29 mouse cellular contexts compared by ENCODE assay signal in the genomic region with DNA sequence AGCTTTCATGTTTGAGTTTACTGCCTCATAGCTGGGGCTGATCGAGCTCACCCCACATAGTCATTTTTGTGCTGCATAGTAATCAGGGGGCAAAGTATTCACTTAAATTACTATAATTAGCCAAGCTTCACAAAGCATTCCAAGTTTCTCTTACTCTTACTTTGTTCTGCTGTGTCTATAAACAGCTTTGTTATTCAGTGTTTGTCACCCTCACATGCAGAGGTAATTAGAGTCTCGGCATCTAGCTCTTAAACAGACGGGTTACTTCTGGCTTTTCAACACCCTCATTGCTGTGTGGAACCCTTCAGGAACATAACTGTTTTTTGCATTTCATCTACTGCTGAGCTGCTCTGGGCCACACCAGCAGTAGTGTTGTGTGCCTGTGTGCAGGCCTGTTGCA. TPM values are rescaled to one million over a fixed set of nuclear protein-coding genes. Genes with fewer than 3 reads are reported as not detected.
DNase-seq lines count a peak whose midpoint lies in the region; ATAC-seq lines count a peak whose summit lies in the region.
"Had no signal": no experiment of that assay in that cellular context is flagged by ENCODE, and none has a peak within 500 bp of the region (broad histone marks: within the 10 kb centered on the region; RNA-seq: fewer than 3 reads in every experiment).

No protein-coding gene starts in this region.

- H3K9ac ChIP-seq in heart, embryonic 15.5 days: no peak overlapping the region
- H3K9ac ChIP-seq in limb, embryonic 11.5 days (ENCODE audit: low read length): no peak overlapping the region
- H3K9ac ChIP-seq in forebrain, embryonic 16.5 days (replicated peaks; ENCODE audit: low read depth, low read length): no peak overlapping the region
- H3K9ac ChIP-seq: embryonic facial prominence, embryonic 15.5 days; kidney, embryonic 15.5 days; limb, embryonic 13.5 days; lung, embryonic 15.5 days; midbrain, embryonic 15.5 days; neural tube, embryonic 15.5 days had no signal

- ATAC-seq in heart, embryonic 15.5 days (replicated peaks; ENCODE audit: insufficient number of reproducible peaks, insufficient read depth, low FRiP score, low read depth): no peak
- ATAC-seq in limb, embryonic 11.5 days (ENCODE audit: insufficient number of reproducible peaks, low FRiP score, low TSS enrichment, low read depth): no peak
- ATAC-seq in forebrain, embryonic 16.5 days: peak; percentile 36
- ATAC-seq: CD4-positive, CD25-positive, alpha-beta regulatory T cell, adult 4 months; hindbrain, embryonic 16.5 days; midbrain, embryonic 15.5 days had no signal

- H3K27ac ChIP-seq in heart, embryonic 15.5 days: 0 out of 2 replicates have a peak overlapping the region, but pooled peaks have one; percentile 8
- peak overlapping the region; percentile 36; the same call in 1 of the 2 replicates for H3K27ac ChIP-seq in limb, embryonic 11.5 days (replicated peaks; ENCODE audit: low read depth, low read length)
- H3K27ac ChIP-seq in limb, embryonic 10.5 days: no peak overlapping the region
- peak overlapping the region; percentile 31; the same call in 1 of the 2 replicates for H3K27ac ChIP-seq in forebrain, embryonic 16.5 days (ENCODE audit: low read length)
- H3K27ac ChIP-seq: embryonic facial prominence, embryonic 10.5 days; embryonic facial prominence, embryonic 15.5 days; hindbrain, embryonic 10.5 days; kidney, embryonic 15.5 days; limb, embryonic 13.5 days; lung, embryonic 15.5 days; midbrain, embryonic 10.5 days; midbrain, embryonic 15.5 days; neural tube, embryonic 15.5 days; stomach, postnatal 0 days had no signal

- no peak for DNase-seq in heart, adult 11 months
- no peak for DNase-seq in limb, embryonic 11.5 days (ENCODE audit: low spot score)
- no peak for DNase-seq in limb, embryonic 10.5 days (ENCODE audit: low spot score)
- no peak for DNase-seq in thymus, postnatal 25 days
- no peak for DNase-seq in left cerebral cortex, adult 18-20 months (ENCODE audit: low spot score in 2 of 2)
- DNase-seq: adrenal gland, postnatal 25 days; cerebellum, adult 2 months; cerebellum, postnatal 14 days; heart, postnatal 14 days; kidney, adult 18-20 months; kidney, postnatal 25 days; right cerebral cortex, postnatal 4 days; thymus, adult 2 months had no signal

- H3K4me2 ChIP-seq in heart, embryonic 15.5 days: no peak overlapping the region
- no peak overlapping the region for H3K4me2 ChIP-seq in limb, embryonic 11.5 days (ENCODE audit: low read depth, severe bottlenecking)
- no peak overlapping the region for H3K4me2 ChIP-seq in forebrain, embryonic 16.5 days (ENCODE audit: low read length)
- H3K4me2 ChIP-seq: embryonic facial prominence, embryonic 15.5 days; heart, embryonic 11.5 days; kidney, embryonic 15.5 days; limb, embryonic 13.5 days; liver, embryonic 11.5 days; lung, embryonic 15.5 days; midbrain, embryonic 15.5 days; neural tube, embryonic 15.5 days had no signal

- H3K9me3 ChIP-seq in heart, embryonic 15.5 days (replicated peaks): no peaks in the 10 kb centered on the region
- H3K9me3 ChIP-seq in limb, embryonic 11.5 days (ENCODE audit: control insufficient read depth, low read length): no peaks in the 10 kb centered on the region
- H3K9me3 ChIP-seq in limb, embryonic 10.5 days (replicated peaks): no peaks in the 10 kb centered on the region
- no peaks in the 10 kb centered on the region for H3K9me3 ChIP-seq in forebrain, embryonic 16.5 days (ENCODE audit: control insufficient read depth, low read length)
- H3K9me3 ChIP-seq: embryonic facial prominence, embryonic 10.5 days; embryonic facial prominence, embryonic 15.5 days; hindbrain, embryonic 10.5 days; kidney, embryonic 15.5 days; limb, embryonic 13.5 days; lung, embryonic 15.5 days; midbrain, embryonic 10.5 days; midbrain, embryonic 15.5 days; neural tube, embryonic 15.5 days had no signal

- H3K36me3 ChIP-seq in heart, embryonic 15.5 days: peaks cover 61% of the 10 kb centered on the region
- peaks cover 24% of the 10 kb centered on the region for H3K36me3 ChIP-seq in limb, embryonic 11.5 days (ENCODE audit: control insufficient read depth, insufficient read depth, low read length)
- H3K36me3 ChIP-seq in limb, embryonic 10.5 days: peaks cover 100% of the 10 kb centered on the region
- peaks cover 31% of the 10 kb centered on the region for H3K36me3 ChIP-seq in forebrain, embryonic 16.5 days (ENCODE audit: control insufficient read depth, insufficient read depth)

- WGBS in heart, embryonic 15.5 days: 67% methylated on average over 3 of the region's 3 CpGs
- WGBS in limb, embryonic 11.5 days: 79% methylated on average over 3 of the region's 3 CpGs
- 83% methylated on average over 3 of the region's 3 CpGs for WGBS in limb, embryonic 10.5 days
- WGBS in forebrain, embryonic 16.5 days: 18% methylated on average over 3 of the region's 3 CpGs

- H3K4me3 ChIP-seq in heart, embryonic 15.5 days: no peak overlapping the region
- H3K4me3 ChIP-seq in limb, embryonic 11.5 days (ENCODE audit: low read depth, low read length): no peak overlapping the region
- no peak overlapping the region for H3K4me3 ChIP-seq in limb, embryonic 10.5 days
- no peak overlapping the region for H3K4me3 ChIP-seq in forebrain, embryonic 16.5 days (replicated peaks; ENCODE audit: low read length)
- H3K4me3 ChIP-seq: embryonic facial prominence, embryonic 10.5 days; embryonic facial prominence, embryonic 15.5 days; hindbrain, embryonic 10.5 days; kidney, embryonic 15.5 days; limb, embryonic 13.5 days; lung, embryonic 15.5 days; midbrain, embryonic 10.5 days; midbrain, embryonic 15.5 days; neural tube, embryonic 15.5 days had no signal

- 0 out of 2 replicates have a peak, but pooled peaks cover 6% of the 10 kb centered on the region for H3K4me1 ChIP-seq in heart, embryonic 15.5 days (replicated peaks)
- no peaks in the 10 kb centered on the region for H3K4me1 ChIP-seq in limb, embryonic 11.5 days (ENCODE audit: control insufficient read depth, insufficient read depth, low read length)
- peaks cover 12% of the 10 kb centered on the region; the same call in 1 of the 2 replicates for H3K4me1 ChIP-seq in limb, embryonic 10.5 days
- peaks cover 27% of the 10 kb centered on the region for H3K4me1 ChIP-seq in forebrain, embryonic 16.5 days (replicated peaks; ENCODE audit: control insufficient read depth, insufficient read depth, low read length)
- H3K4me1 ChIP-seq: embryonic facial prominence, embryonic 15.5 days; kidney, embryonic 15.5 days; lung, embryonic 15.5 days had no signal

- H3K27me3 ChIP-seq in heart, embryonic 15.5 days: no peaks in the 10 kb centered on the region
- H3K27me3 ChIP-seq in limb, embryonic 11.5 days (ENCODE audit: control insufficient read depth, insufficient read depth, low read length): no peaks in the 10 kb centered on the region
- no peaks in the 10 kb centered on the region for H3K27me3 ChIP-seq in limb, embryonic 10.5 days (ENCODE audit: low read depth, poor library complexity, severe bottlenecking)
- no peaks in the 10 kb centered on the region for H3K27me3 ChIP-seq in forebrain, embryonic 16.5 days (replicated peaks; ENCODE audit: control insufficient read depth, insufficient read depth, low read length)
- H3K27me3 ChIP-seq: embryonic facial prominence, embryonic 15.5 days; kidney, embryonic 15.5 days; limb, embryonic 13.5 days; lung, embryonic 15.5 days; midbrain, embryonic 15.5 days; neural tube, embryonic 15.5 days had no signal

RNA-seq across cellular contexts. Expression of a gene that starts 34.6 kb away (rescaled TPM):
- polyA plus RNA-seq in heart, embryonic 15.5 days (2015; fragmentation: Nextera tagmentation; extraction: Ambion mirVana): 2.0 and 2.6 TPM in 2 replicates
- 0.32 and 0.35 TPM in 2 replicates for polyA plus RNA-seq in limb, embryonic 11.5 days (2014; fragmentation: Nextera tagmentation; extraction: Ambion mirVana)
- 0.11 and 0.13 TPM in 2 replicates for polyA plus RNA-seq in limb, embryonic 10.5 days (2016; fragmentation: Nextera tagmentation; extraction: Ambion mirVana)
- 98.9 and 115 TPM in 2 replicates for polyA plus RNA-seq in forebrain, embryonic 16.5 days (2015; fragmentation: Nextera tagmentation; extraction: Ambion mirVana)
- total RNA-seq in left cerebral cortex, adult 18-20 months (2021): 100 to 1,000 TPM; 365 to 384 TPM

Comparison
In these comparisons a context has a peak if more than half of its experiments do, and no peak if none do; other contexts are left out.
1. RNA of a gene that starts 34.6 kb away (polyA plus RNA-seq): 98.9 to 115 TPM in forebrain, embryonic 16.5 days; 2.0 to 2.6 TPM in heart, embryonic 15.5 days, 0.32 to 0.35 TPM in limb, embryonic 11.5 days and 0.11 to 0.13 TPM in limb, embryonic 10.5 days; every median in the first group is over 10 times any median in the second.